Mouse (Mus musculus) ES-E14 (cell line): ENCODE data around the gene Arhgap21. TPM values are rescaled to one million over a fixed set of nuclear protein-coding genes. Genes with fewer than 3 reads are reported as not detected.
"Not testable (repeated sequence)": the region's sequence is repeated elsewhere in the genome, so short reads cannot be mapped to it uniquely, and the experiment has no call there.

ENCODE experiments used
- DNase-seq: peaks from one replicate; pipeline ENCODE4 v3.0.0-alpha.2; 2013; ENCODE audit warnings: low read depth, low spot score
- H3K27ac ChIP-seq: 2 replicates; pipeline ENCODE4 v1.5.1; 2012; ENCODE audit warnings: low read depth, mild to moderate bottlenecking, low read length, moderate library complexity, mixed read lengths; ENCODE audit not compliant: poor library complexity, insufficient read depth, severe bottlenecking
- H3K36me3 ChIP-seq: 2 replicates; pipeline ENCODE4 v1.6.1; 2012; ENCODE audit warnings: mild to moderate bottlenecking, low read length, moderate library complexity, mixed read lengths; ENCODE audit not compliant: control insufficient read depth, poor library complexity, insufficient read depth, severe bottlenecking
- H3K4me1 ChIP-seq, 2 experiments: fragments of 150-350 bp in 1 of 2; sonication (generic) in 1 of 2; 2 replicates each; pipeline ENCODE4 v1.6.1; 2012; ENCODE audit warnings: low read length in 2 of 2, mild to moderate bottlenecking in 1 of 2, mixed read lengths in 1 of 2; ENCODE audit not compliant: control insufficient read depth in 2 of 2, insufficient read depth in 2 of 2, poor library complexity in 1 of 2
- H3K4me3 ChIP-seq, 2 experiments: fragments of 150-350 bp in 1 of 2; sonication (generic) in 1 of 2; 2 replicates each; pipeline ENCODE4 v1.5.1; 2012; ENCODE audit warnings: low read length in 2 of 2, low read depth in 1 of 2, mild to moderate bottlenecking in 1 of 2, mixed read lengths in 1 of 2; ENCODE audit not compliant: insufficient read depth in 1 of 2, poor library complexity in 1 of 2, severe bottlenecking in 1 of 2
- H3K9ac ChIP-seq: 2 replicates; pipeline ENCODE4 v1.6.1; 2012; ENCODE audit warnings: low read depth, mild to moderate bottlenecking, low read length, mixed read lengths; ENCODE audit not compliant: poor library complexity, insufficient read depth, severe bottlenecking
- H3K9me3 ChIP-seq: fragments of 150-350 bp; sonication (generic); 2 replicates; pipeline ENCODE4 v1.6.1; 2012; ENCODE audit warnings: low read depth, mild to moderate bottlenecking, low read length; ENCODE audit not compliant: control insufficient read depth, insufficient read depth
- CHD2 ChIP-seq: IDR thresholded peaks from 2 replicates; pipeline ENCODE4 v1.6.1; 2014; ENCODE audit warnings: mild to moderate bottlenecking, low read depth, low read length, inconsistent platforms
- HCFC1 ChIP-seq: IDR thresholded peaks from 2 replicates; pipeline ENCODE4 v1.6.1; 2012; ENCODE audit warnings: low read length, inconsistent platforms, borderline replicate concordance; ENCODE audit not compliant: insufficient read depth
- MAFK ChIP-seq: IDR thresholded peaks from 2 replicates; pipeline ENCODE4 v1.6.1; 2014; ENCODE audit warnings: mild to moderate bottlenecking, low read depth, low read length, inconsistent platforms; ENCODE audit not compliant: insufficient read depth
- ZC3H11A ChIP-seq: IDR thresholded peaks from 2 replicates; pipeline ENCODE4 v1.6.1; 2012; ENCODE audit warnings: low read depth, mild to moderate bottlenecking, inconsistent platforms, low read length, borderline replicate concordance
- ZNF384 ChIP-seq: IDR thresholded peaks from 2 replicates; pipeline ENCODE4 v1.6.1; 2012; ENCODE audit warnings: low read depth, low read length, inconsistent platforms
- in situ Hi-C, 2 experiments: fragments of 600-800 bp; cut with MboI; formaldehyde crosslinking; loops; one replicate each; pipeline ENCODE4 v1.15.1; 2025; ENCODE audit warnings: low sequenced_read_pairs in 2 of 2, inconsistent platforms in 1 of 2; ENCODE audit not compliant: unreplicated experiment in 2 of 2
- total RNA-seq: library from RNA; depleted of rRNA; stranded (reverse); fragments of 300-350 nt; gene quantifications from 2 replicates; pipeline ENCODE4 v1.2.3, GENCODE M21; 2012

Gene Arhgap21
- total RNA-seq, 1 experiment, result 35.6 TPM

DNA sequence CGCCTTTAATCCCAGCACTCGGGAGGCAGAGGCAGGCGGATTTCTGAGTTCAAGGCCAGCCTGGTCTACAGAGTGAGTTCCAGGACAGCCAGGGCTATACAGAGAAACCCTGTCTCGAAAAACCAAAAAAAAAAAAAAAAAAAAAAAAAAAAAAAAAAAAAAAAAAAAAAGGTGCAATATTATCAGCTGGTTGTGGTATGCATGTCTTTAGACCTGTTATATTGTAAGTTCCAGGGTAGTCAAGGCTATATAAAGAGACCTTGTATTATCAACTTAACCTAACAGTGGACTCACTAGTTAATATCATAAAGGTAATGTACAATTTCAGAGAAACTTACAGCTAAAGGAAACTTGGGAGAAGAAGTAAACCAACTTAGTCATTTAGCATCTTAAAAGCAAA, 36.9 kb downstream of the Arhgap21 start:
- H3K9ac ChIP-seq, H3K27ac ChIP-seq, H3K36me3 ChIP-seq, in situ Hi-C loops, DNase-seq, H3K4me3 ChIP-seq, H3K9me3 ChIP-seq: not testable (repeated sequence)
- peak; percentile 89 for TF ChIP-seq ZNF384
- peaks cover 18 to 25% of the 10 kb centered on the region in 2 experiments for H3K4me1 ChIP-seq

DNA sequence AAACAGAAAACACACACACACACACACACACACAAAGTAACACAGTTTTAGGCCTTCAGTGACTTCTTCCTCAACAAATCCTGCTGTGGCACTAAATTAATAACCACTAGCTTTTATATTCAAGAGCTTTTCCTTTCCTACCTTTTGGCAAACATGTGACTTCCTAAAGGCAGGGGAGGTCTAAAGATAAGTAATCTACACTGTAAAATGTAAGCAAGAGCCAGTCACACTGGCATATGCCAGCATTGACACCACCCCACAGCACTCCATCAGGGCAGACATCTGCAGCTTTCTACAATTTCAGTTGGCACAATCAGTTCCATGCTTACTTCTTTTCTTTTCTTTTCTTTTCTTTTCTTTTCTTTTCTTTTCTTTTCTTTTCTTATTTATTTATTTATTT, 40.2 kb downstream of the Arhgap21 start:
- Histone ChIP-seq H3K4me3 (no peak overlapping the region), H3K4me1 (peaks cover 2 to 14% of the 10 kb centered on the region in 2 experiments), H3K27ac (no peak overlapping the region), H3K9me3 (no peaks in the 10 kb centered on the region), H3K9ac (no peak overlapping the region), H3K36me3 (no peaks in the 10 kb centered on the region)
- no peak for TF ChIP-seq ZC3H11A
- TF ChIP-seq HCFC1, result no peak
- no peak for TF ChIP-seq ZNF384
- no peak for TF ChIP-seq MAFK
- no peak for TF ChIP-seq CHD2
- no peak for DNase-seq
- in situ Hi-C loops, result no loop called here

DNA sequence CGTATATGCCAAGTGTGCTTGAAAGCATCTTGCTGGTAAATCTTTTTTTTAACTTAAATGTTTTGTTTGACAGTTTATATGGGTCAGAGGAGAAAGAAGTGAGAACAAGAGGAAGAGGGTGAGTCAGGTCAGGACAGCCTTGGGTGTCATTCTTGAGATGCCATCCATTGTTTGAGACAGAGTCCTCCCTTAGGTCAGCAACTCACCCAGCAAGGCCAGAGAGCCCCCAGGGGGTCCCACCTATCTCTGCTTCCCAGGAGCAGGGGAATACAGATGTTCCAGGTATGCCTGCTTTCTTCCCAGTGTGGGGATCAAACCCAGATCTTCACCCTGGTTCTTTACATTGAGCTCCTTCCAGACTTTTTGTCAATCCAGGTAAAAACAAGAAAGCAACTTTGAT, 43.7 kb downstream of the Arhgap21 start:
- in situ Hi-C loops, result no loop called here
- no peaks in the 10 kb centered on the region for H3K9me3 ChIP-seq
- no peak overlapping the region; the same call in 1 of the 2 replicates for H3K27ac ChIP-seq
- no peak for DNase-seq
- peaks cover 6 to 8% of the 10 kb centered on the region in 2 experiments for H3K4me1 ChIP-seq
- H3K36me3 ChIP-seq, result no peaks in the 10 kb centered on the region
- TF ChIP-seq ZC3H11A (no peak), HCFC1 (no peak), ZNF384 (no peak), CHD2 (no peak)
- H3K4me3 ChIP-seq, result no peak overlapping the region
- H3K9ac ChIP-seq, result no peak overlapping the region

DNA sequence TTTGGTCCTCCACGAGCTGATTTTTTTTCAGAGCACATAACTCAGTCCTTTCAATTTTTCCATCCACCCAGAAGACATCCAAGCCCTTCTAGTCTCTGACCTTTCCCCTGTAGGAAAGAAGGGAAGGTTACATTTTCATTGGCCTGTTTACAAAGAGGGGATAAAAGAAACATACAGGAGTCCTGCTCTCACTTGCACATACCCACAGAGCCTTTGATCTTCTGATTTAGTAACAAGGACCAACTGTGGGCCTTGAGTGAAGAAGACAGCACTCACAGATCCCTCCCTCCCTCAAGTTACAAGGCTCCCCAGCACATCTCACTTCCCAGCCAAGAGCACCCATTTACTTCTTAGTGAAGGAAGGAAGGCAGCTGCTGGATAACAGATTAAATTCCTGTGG, 46.3 kb downstream of the Arhgap21 start:
- TF ChIP-seq CHD2 (no peak), MAFK (no peak), ZC3H11A (no peak), ZNF384 (no peak), HCFC1 (no peak)
- no peak for DNase-seq
- in situ Hi-C loops, result no loop called here
- peaks cover 2 to 6% of the 10 kb centered on the region in 2 experiments; a peak in 3 of 4 replicates for H3K4me1 ChIP-seq
- no peak overlapping the region for H3K4me3 ChIP-seq
- H3K36me3 ChIP-seq, result no peaks in the 10 kb centered on the region
- no peaks in the 10 kb centered on the region for H3K9me3 ChIP-seq
- H3K27ac ChIP-seq, result no peak overlapping the region
- H3K9ac ChIP-seq, result no peak overlapping the region

DNA sequence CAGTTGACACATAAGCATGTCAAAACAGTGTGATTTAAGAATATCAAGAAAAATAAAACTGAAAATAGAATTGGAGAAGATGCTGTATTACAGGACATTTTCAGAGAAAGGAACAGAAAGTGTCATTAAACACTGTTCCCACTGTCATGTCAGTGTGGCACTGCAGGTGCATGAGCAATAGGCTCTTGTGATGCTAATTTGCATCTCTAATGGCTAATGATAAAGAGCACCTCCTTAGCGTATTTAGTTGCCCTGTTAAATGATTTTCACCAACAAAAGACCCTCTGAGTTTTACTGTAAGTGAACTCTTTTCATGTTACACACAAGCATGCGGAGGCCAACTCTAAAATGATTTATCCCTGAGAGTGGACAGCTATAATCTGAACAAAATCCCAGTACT, 47.1 kb downstream of the Arhgap21 start:
- TF ChIP-seq ZNF384 (no peak), MAFK (no peak), HCFC1 (no peak), ZC3H11A (no peak), CHD2 (no peak)
- DNase-seq, result no peak
- Histone ChIP-seq H3K4me1 (peaks cover 2 to 6% of the 10 kb centered on the region in 2 experiments; a peak in 3 of 4 replicates), H3K27ac (no peak overlapping the region), H3K9me3 (no peaks in the 10 kb centered on the region), H3K4me3 (no peak overlapping the region), H3K9ac (no peak overlapping the region), H3K36me3 (no peaks in the 10 kb centered on the region)
- in situ Hi-C loops, result no loop called here
